Mouse (Mus musculus): ENCODE measurements around the gene Wdr11.

GRCm38 (mm10) chr7:129655604-129656226 is 64.1 kb downstream of the Wdr11 start:
- no peak for TF ChIP-seq POLR2A (IDR thresholded peaks at IDR 0.05; ENCODE audit: borderline replicate concordance, low read depth, low read length)
- TF ChIP-seq CTCF (IDR thresholded peaks at IDR 0.05; ENCODE audit: low read depth, low read length): no peak
